Mouse (Mus musculus) lung, adult 2 months (tissue): ENCODE measurements at regions not wholly inside any gene's neighbourhood (a gene's known extent, or its start where the extent isn't known, plus 50 kb on each side); places are given as distances from the start of the nearest gene placed in this dataset.

Source experiments
- DNase-seq: peaks from one replicate; pipeline ENCODE4 v3.0.0; 2022
- H3K4me1 ChIP-seq: fragments of 200-500 bp; 2 replicates; pipeline ENCODE4 v1.6.1; 2011; ENCODE audit warnings: low read length; ENCODE audit not compliant: control insufficient read depth, insufficient read depth
- H3K4me3 ChIP-seq: fragments of 200-500 bp; replicated peaks from 2 replicates; pipeline ENCODE3; 2011; ENCODE audit warnings: low read depth, mild to moderate bottlenecking, control low read depth, low read length; ENCODE audit errors: extremely low read depth
- CTCF ChIP-seq: fragments of 200-500 bp; IDR thresholded peaks from 2 replicates; pipeline ENCODE4 v1.5.1; 2011; ENCODE audit warnings: mild to moderate bottlenecking, low read length, control low read depth; ENCODE audit not compliant: insufficient read depth
- POLR2A ChIP-seq: fragments of 200-500 bp; IDR thresholded peaks from 2 replicates; pipeline ENCODE4 v1.6.1; 2011; ENCODE audit warnings: low read depth, mild to moderate bottlenecking, control low read depth, low read length, borderline replicate concordance; ENCODE audit errors: extremely low read depth
- WGBS: fragments of 180-500 bp; shearing (Covaris S2); methylation state at CpG from one replicate; pipeline ENCODE4 v1.1.7; 2018; 5-methylcytosine and 5-hydroxymethylcytosine counted together

GRCm38 (mm10) chr3:53735147-53735546 is 78.0 kb upstream of the Frem2 start:
- WGBS, result 34% methylated on average over 5 of the region's 5 CpGs
- DNase-seq, result no peak
- TF ChIP-seq POLR2A (no peak), CTCF (no peak)
- Histone ChIP-seq H3K4me3 (no peak overlapping the region), H3K4me1 (no peaks in the 10 kb centered on the region)

- Histone ChIP-seq H3K4me3 (no peak overlapping the region), H3K4me1 (no peaks in the 10 kb centered on the region)
- TF ChIP-seq CTCF (no peak), POLR2A (no peak)
- no peak for DNase-seq
- WGBS, result 22% methylated on average over 7 of the region's 7 CpGs
Observed at GRCm38 (mm10) chr3:53730440-53730839, 73.3 kb upstream of the Frem2 start.

- peak; percentile 10 for DNase-seq
- Histone ChIP-seq H3K4me1 (no peaks in the 10 kb centered on the region), H3K4me3 (no peak overlapping the region)
- 19% methylated on average over 5 of the region's 5 CpGs for WGBS
- TF ChIP-seq CTCF (peak; percentile 50), POLR2A (no peak)
Observed at GRCm38 (mm10) chr3:53729810-53730209, 72.7 kb upstream of the Frem2 start.

GRCm38 (mm10) chr3:53729131-53729530 is 72.0 kb upstream of the Frem2 start:
- DNase-seq, result no peak
- WGBS, result 95% methylated on average over 10 of the region's 10 CpGs
- no peak for TF ChIP-seq CTCF
- TF ChIP-seq POLR2A, result no peak
- Histone ChIP-seq H3K4me3 (no peak overlapping the region), H3K4me1 (no peaks in the 10 kb centered on the region)

GRCm38 (mm10) chr3:53727737-53728136 is 70.6 kb upstream of the Frem2 start:
- 87% methylated on average over 1 of the region's 1 CpGs for WGBS
- TF ChIP-seq CTCF, result no peak
- TF ChIP-seq POLR2A, result no peak
- Histone ChIP-seq H3K4me3 (no peak overlapping the region), H3K4me1 (no peaks in the 10 kb centered on the region)
- no peak for DNase-seq

GRCm38 (mm10) chr3:53707101-53707500 is 49.9 kb upstream of the Frem2 start:
- H3K4me1 ChIP-seq, result no peaks in the 10 kb centered on the region
- 60% methylated on average over 3 of the region's 3 CpGs for WGBS

More at GRCm38 (mm10) chr3:53707101-53707500, 49.9 kb upstream of the Frem2 start:
- TF ChIP-seq POLR2A, result no peak
- no peak for TF ChIP-seq CTCF
- H3K4me3 ChIP-seq, result no peak overlapping the region
- no peak for DNase-seq
